Mouse (Mus musculus) liver, postnatal 0 days (tissue): ENCODE results near the gene Erlin1.

Experiments
- CTCF ChIP-seq: sonication (generic); IDR thresholded peaks from 2 replicates; pipeline ENCODE4 v1.5.1; 2016; ENCODE audit warnings: antibody characterized with exemption, low read depth
- EP300 ChIP-seq: IDR thresholded peaks from 2 replicates; pipeline ENCODE4 v1.6.1; 2016; ENCODE audit warnings: antibody characterized with exemption, low read depth, mild to moderate bottlenecking

DNA sequence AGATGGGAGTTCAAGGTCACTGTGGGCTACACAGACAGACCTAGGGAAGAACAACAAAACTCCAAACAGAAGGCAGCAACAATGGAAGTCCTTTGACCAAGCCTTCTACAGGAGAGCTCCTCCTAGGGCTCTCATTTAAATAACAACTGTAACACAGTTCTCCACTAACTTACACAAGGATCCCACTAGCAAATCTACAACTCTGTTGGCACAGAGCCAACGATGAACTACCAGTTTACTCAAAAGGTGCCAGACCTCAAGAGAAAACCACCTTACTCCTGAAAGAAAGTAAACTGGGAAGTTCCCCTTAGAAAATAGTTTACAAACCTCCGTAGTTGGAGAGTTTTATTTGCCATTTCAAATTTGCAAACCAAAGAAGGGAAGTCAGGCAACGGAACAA lies 20.3 kb downstream of the Erlin1 start:
- no peak for TF ChIP-seq CTCF
- no peak for TF ChIP-seq EP300
